Mouse (Mus musculus): ENCODE data around the gene Xab2.

Gene Xab2

GRCm38 (mm10) chr8:3621199-3621970 is at the start of gene Xab2, which contains the start of gene Pet100:
Xab2 (minus strand) TSS chr8:3621316.
Pet100 (plus strand) TSS chr8:3621548.
- peak; percentile 100 for DNase-seq (ENCODE audit: low read depth, low spot score)

- DNase-seq (ENCODE audit: low read depth, low spot score): no peak
Measured at GRCm38 (mm10) chr8:3670388-3670787, 49.3 kb upstream of the Xab2 start.

- no peak for DNase-seq (ENCODE audit: low read depth, low spot score)
Measured at GRCm38 (mm10) chr8:3665507-3665906, 44.4 kb upstream of the Xab2 start, which contains the start of gene Mcemp1. Mcemp1 (plus strand) TSS chr8:3665754.

GRCm38 (mm10) chr8:3664405-3664804 is 43.3 kb upstream of the Xab2 start:
- DNase-seq (ENCODE audit: low read depth, low spot score): no peak

GRCm38 (mm10) chr8:3660889-3661288 is 39.8 kb upstream of the Xab2 start:
- DNase-seq (ENCODE audit: low read depth, low spot score): no peak

GRCm38 (mm10) chr8:3656725-3657381 is 35.7 kb upstream of the Xab2 start:
- no peak for DNase-seq (ENCODE audit: low read depth, low spot score)

GRCm38 (mm10) chr8:3655526-3655925 is 34.4 kb upstream of the Xab2 start, which contains the start of gene Retn:
Retn (plus strand) TSS chr8:3655770.
- no peak for DNase-seq (ENCODE audit: low read depth, low spot score)

- DNase-seq (ENCODE audit: low read depth, low spot score): no peak
Measured at GRCm38 (mm10) chr8:3654726-3655508, 33.8 kb upstream of the Xab2 start.

GRCm38 (mm10) chr8:3652845-3653244 is 31.7 kb upstream of the Xab2 start:
- no peak for DNase-seq (ENCODE audit: low read depth, low spot score)

- no peak for DNase-seq (ENCODE audit: low read depth, low spot score)
Measured at GRCm38 (mm10) chr8:3648990-3649389, 27.9 kb upstream of the Xab2 start.

- no peak for DNase-seq (ENCODE audit: low read depth, low spot score)
Measured at GRCm38 (mm10) chr8:3648268-3648667, 27.2 kb upstream of the Xab2 start.

- no peak for DNase-seq (ENCODE audit: low read depth, low spot score)
Measured at GRCm38 (mm10) chr8:3647561-3647960, 26.4 kb upstream of the Xab2 start.

GRCm38 (mm10) chr8:3646824-3647531 is 25.9 kb upstream of the Xab2 start:
- DNase-seq (ENCODE audit: low read depth, low spot score): no peak

- DNase-seq (ENCODE audit: low read depth, low spot score): no peak
Measured at GRCm38 (mm10) chr8:3645804-3646203, 24.7 kb upstream of the Xab2 start.

GRCm38 (mm10) chr8:3631478-3631875 is 10.4 kb upstream of the Xab2 start:
- DNase-seq (ENCODE audit: low read depth, low spot score): no peak

GRCm38 (mm10) chr8:3630647-3631477 is 9.7 kb upstream of the Xab2 start, which contains the start of gene Stxbp2:
Stxbp2 (plus strand) TSS chr8:3630955.
- peak; percentile 53 for DNase-seq (ENCODE audit: low read depth, low spot score)

GRCm38 (mm10) chr8:3628014-3628413 is 6.9 kb upstream of the Xab2 start:
- no peak for DNase-seq (ENCODE audit: low read depth, low spot score)

GRCm38 (mm10) chr8:3626971-3627370 is 5.9 kb upstream of the Xab2 start:
- DNase-seq (ENCODE audit: low read depth, low spot score): no peak

GRCm38 (mm10) chr8:3625445-3625844 is 4.3 kb upstream of the Xab2 start, which contains the start of gene Pcp2:
Pcp2 (minus strand) TSS chr8:3625545.
- no peak for DNase-seq (ENCODE audit: low read depth, low spot score)

GRCm38 (mm10) chr8:3622119-3622518 is 1.0 kb upstream of the Xab2 start:
- no peak for DNase-seq (ENCODE audit: low read depth, low spot score)

- DNase-seq (ENCODE audit: low read depth, low spot score): no peak
Measured at GRCm38 (mm10) chr8:3609816-3610150, 11.3 kb downstream of the Xab2 start.

Data from telencephalon, adult 2 months (tissue).